Mouse (Mus musculus): ENCODE measurements around the gene Ppan. TPM values are rescaled to one million over a fixed set of nuclear protein-coding genes. Genes with fewer than 3 reads are reported as not detected.
A peak's percentile ranks its signal among the peaks of the same experiment; 100 is the strongest.

Gene Ppan
- total RNA-seq, 2 experiments from 2014 or later, result 27.8 to 30.0 TPM

- intact Hi-C loops (cut with DNase I), result no loop called here
- DNase-seq (ENCODE audit: extremely low spot score in 1 of 2, low spot score in 2 of 2), result peak; percentile 79 to 90
Measured at GRCm38 (mm10) chr9:20898511-20899073, 10.6 kb downstream of the Ppan start, which contains the start of gene Eif3g. Gene Eif3g (minus strand): TSS chr9:20898623.

- intact Hi-C loops (cut with DNase I), result loop anchor here (5.0 kb wide), 2 partner anchors 101 to 231 kb away; partner anchors contain the start of genes Mrpl4 and Tyk2
- DNase-seq (ENCODE audit: extremely low spot score in 1 of 2, low spot score in 2 of 2), result no peak
Measured at GRCm38 (mm10) chr9:20901466-20902173, 13.6 kb downstream of the Ppan start.

GRCm38 (mm10) chr9:20902174-20902491, 14.2 kb downstream of the Ppan start:
- no peak for DNase-seq (ENCODE audit: extremely low spot score in 1 of 2, low spot score in 2 of 2)
- intact Hi-C loops (cut with DNase I), result loop anchor here (5.0 kb wide), 2 partner anchors 100 to 230 kb away; partner anchors contain the start of genes Mrpl4 and Tyk2

GRCm38 (mm10) chr9:20909948-20910347, 22.0 kb downstream of the Ppan start:
- no peak for DNase-seq (ENCODE audit: extremely low spot score in 1 of 2, low spot score in 2 of 2)
- intact Hi-C loops (cut with DNase I), result no loop called here

DNA sequence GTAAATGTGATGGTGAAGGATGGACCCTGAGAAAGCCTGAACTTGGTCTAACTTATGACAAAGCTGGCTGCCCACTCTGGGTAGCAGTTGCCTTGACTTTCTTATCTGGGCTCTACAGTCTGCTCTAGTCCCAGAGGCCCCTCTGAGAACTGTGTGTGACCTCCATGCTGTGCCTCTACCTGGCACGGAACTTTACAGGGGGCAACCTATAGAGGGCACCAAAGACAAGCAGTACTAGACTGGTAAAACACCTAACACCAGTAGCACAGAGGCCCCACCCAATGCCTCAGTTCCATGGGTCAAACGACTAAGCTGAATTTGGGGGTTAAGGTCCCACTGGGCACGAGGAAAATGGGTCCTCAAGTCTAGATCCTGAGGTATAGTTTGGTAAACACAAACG, 28.2 kb downstream of the Ppan start:
- intact Hi-C loops (cut with DNase I), result no loop called here
- DNase-seq (ENCODE audit: extremely low spot score in 1 of 2, low spot score in 2 of 2), result no peak

DNA sequence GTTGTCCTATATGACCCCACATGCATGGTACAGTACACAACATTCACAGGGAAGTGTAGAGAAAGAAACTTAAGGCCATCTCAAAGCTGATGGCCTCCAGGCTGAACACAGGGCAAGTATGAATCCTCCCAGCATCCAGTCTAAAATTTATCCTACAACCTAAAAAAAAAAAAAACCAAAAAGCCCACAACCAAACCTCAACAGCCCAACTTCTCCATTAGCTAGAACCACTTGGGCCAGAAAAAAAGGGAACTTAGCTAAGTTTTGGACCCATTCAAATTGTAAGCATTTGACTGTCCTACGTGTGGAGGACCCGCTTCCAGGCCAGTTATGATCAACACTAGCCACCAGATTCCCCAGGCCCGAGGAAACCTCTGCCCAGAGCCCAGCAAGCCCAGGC, 35.3 kb downstream of the Ppan start:
- no peak for DNase-seq (ENCODE audit: extremely low spot score in 1 of 2, low spot score in 2 of 2)
- intact Hi-C loops (cut with DNase I), result no loop called here

Small RNA genes lying within 50 kb of the gene (microRNA-seq; reads per million reads assigned to microRNA genes)
- gene Mir7081, result 1.1 reads per million

Other genes starting within 250 kb of the Ppan start
- gene Ubl5, start 245.3 kb upstream of the Ppan start, total RNA-seq (2021), result 100 to 1,000 TPM; 326 to 331 TPM
- 10 to 100 TPM; 18.0 to 19.5 TPM for gene Fbxl12, start 243.4 kb upstream of the Ppan start, total RNA-seq (2021)
- 10 to 100 TPM; 38.7 to 40.0 TPM for gene Pin1, start 236.1 kb upstream of the Ppan start, total RNA-seq (2021)
- gene Olfm2, start 141.8 kb upstream of the Ppan start, total RNA-seq (2021), result 100 to 1,000 TPM; 221 to 232 TPM
- gene Col5a3, start 73.1 kb upstream of the Ppan start, total RNA-seq (2021), result 1 to 10 TPM in 1 of 2 experiments, under 1 TPM in 1; 0.99 to 1.6 TPM
- not detected for gene Rdh8, start 69.7 kb upstream of the Ppan start, total RNA-seq (2021)
- 10 to 100 TPM; 48.8 to 50.5 TPM for gene A230050P20Rik, start 19.5 kb upstream of the Ppan start, total RNA-seq (2021)
- gene Angptl6, start 8.4 kb upstream of the Ppan start, total RNA-seq (2021), result 1 to 10 TPM; 8.8 to 9.7 TPM
- 100 to 1,000 TPM; 120 to 127 TPM for gene Eif3g, start 10.4 kb downstream of the Ppan start, total RNA-seq (2021)
- 10 to 100 TPM; 51.1 to 54.7 TPM for gene Dnmt1, start 71.7 kb downstream of the Ppan start, total RNA-seq (2021)
- gene S1pr2, start 88.6 kb downstream of the Ppan start, total RNA-seq (2021), result 1 to 10 TPM; 1.5 to 1.6 TPM
- 10 to 100 TPM; 53.3 to 56.0 TPM for gene Mrpl4, start 114.6 kb downstream of the Ppan start, total RNA-seq (2021)
- gene Icam1, start 127.8 kb downstream of the Ppan start, total RNA-seq (2021), result 1 to 10 TPM; 3.1 to 3.3 TPM
- under 1 TPM in 1 of 2 experiments, not detected in 1; 0.63 TPM for gene Icam4, start 141.2 kb downstream of the Ppan start, total RNA-seq (2021)
- 100 to 1,000 TPM; 204 to 220 TPM for gene Icam5, start 143.9 kb downstream of the Ppan start, total RNA-seq (2021)
- gene Zglp1, start 178.9 kb downstream of the Ppan start, total RNA-seq (2021), result under 1 TPM in 1 of 2 experiments, not detected in 1; 0.97 TPM
- gene Gm49373, start 184.9 kb downstream of the Ppan start, total RNA-seq (2021), result 1 to 10 TPM in 1 of 2 experiments, not detected in 1; 1.1 TPM
- gene Fdx1l, start 185.4 kb downstream of the Ppan start, total RNA-seq (2021), result 10 to 100 TPM; 48.1 to 53.0 TPM
- 1 to 10 TPM; 2.1 to 3.2 TPM for gene Gm38431, start 203.8 kb downstream of the Ppan start, total RNA-seq (2021)
- 10 to 100 TPM; 31.2 to 31.4 TPM for gene Raver1, start 203.8 kb downstream of the Ppan start, total RNA-seq (2021)
- gene Tyk2, start 243.1 kb downstream of the Ppan start, total RNA-seq (2021), result 10 to 100 TPM; 11.2 to 13.2 TPM

All from left cerebral cortex, postnatal 10 days (tissue).